Mouse (Mus musculus): ENCODE data around the gene Pyurf.

Pyurf gene

GRCm38 (mm10) chr6:57691467-57692261, at the start of gene Pyurf:
TSS of gene Pyurf (minus strand) at chr6:57692078.
- peaks cover 7% of the 10 kb centered on the region; the same call in 1 of the 2 replicates for H3K4me1 ChIP-seq (replicated peaks; ENCODE audit: low read depth, low read length)
- H3K9me3 ChIP-seq (ENCODE audit: low read length), result peaks cover 5% of the 10 kb centered on the region
- H3K4me3 ChIP-seq (replicated peaks; ENCODE audit: low read length), result peak within 1 kb of the TSS; percentile 82
- TF ChIP-seq NANOG (IDR thresholded peaks at IDR 0.05; ENCODE audit: borderline replicate concordance, low read length), result no peak
- peaks cover 3% of the 10 kb centered on the region for H3K27me3 ChIP-seq (ENCODE audit: insufficient read depth, low read length)
- peaks cover 9% of the 10 kb centered on the region for H3K36me3 ChIP-seq (ENCODE audit: insufficient read depth, low read length)

GRCm38 (mm10) chr6:57721347-57721746, 29.5 kb upstream of the Pyurf start:
- no peaks in the 10 kb centered on the region for H3K27me3 ChIP-seq (ENCODE audit: insufficient read depth, low read length)
- TF ChIP-seq CTCF (conservative IDR thresholded peaks at IDR 0.05; ENCODE audit: low read length) (no peak), NANOG (IDR thresholded peaks at IDR 0.05; ENCODE audit: borderline replicate concordance, low read length) (no peak), POU5F1 (IDR thresholded peaks at IDR 0.05; ENCODE audit: borderline replicate concordance, low read length) (no peak)
- no peak overlapping the region for H3K4me3 ChIP-seq (replicated peaks; ENCODE audit: low read length)
- peaks cover under 1% of the 10 kb centered on the region; the same call in 1 of the 2 replicates for H3K36me3 ChIP-seq (ENCODE audit: insufficient read depth, low read length)
- H3K9me3 ChIP-seq (ENCODE audit: low read length), result no peaks in the 10 kb centered on the region
- H3K4me1 ChIP-seq (replicated peaks; ENCODE audit: low read depth, low read length), result no peaks in the 10 kb centered on the region

- no peaks in the 10 kb centered on the region for H3K4me1 ChIP-seq (replicated peaks; ENCODE audit: low read depth, low read length)
- no peak overlapping the region for H3K4me3 ChIP-seq (replicated peaks; ENCODE audit: low read length)
- TF ChIP-seq NANOG (IDR thresholded peaks at IDR 0.05; ENCODE audit: borderline replicate concordance, low read length) (no peak), CTCF (conservative IDR thresholded peaks at IDR 0.05; ENCODE audit: low read length) (no peak), POU5F1 (IDR thresholded peaks at IDR 0.05; ENCODE audit: borderline replicate concordance, low read length) (no peak)
- no peaks in the 10 kb centered on the region for H3K27me3 ChIP-seq (ENCODE audit: insufficient read depth, low read length)
- no peaks in the 10 kb centered on the region for H3K36me3 ChIP-seq (ENCODE audit: insufficient read depth, low read length)
- no peaks in the 10 kb centered on the region for H3K9me3 ChIP-seq (ENCODE audit: low read length)
These were observed 19.8 kb upstream of the Pyurf start for GRCm38 (mm10) chr6:57711726-57712125.

GRCm38 (mm10) chr6:57706721-57707120, 14.8 kb upstream of the Pyurf start:
- no peak for TF ChIP-seq CTCF (conservative IDR thresholded peaks at IDR 0.05; ENCODE audit: low read length)
- H3K27me3 ChIP-seq (ENCODE audit: insufficient read depth, low read length), result no peaks in the 10 kb centered on the region
- H3K4me1 ChIP-seq (replicated peaks; ENCODE audit: low read depth, low read length), result peaks cover 12% of the 10 kb centered on the region
- no peaks in the 10 kb centered on the region for H3K36me3 ChIP-seq (ENCODE audit: insufficient read depth, low read length)
- H3K4me3 ChIP-seq (replicated peaks; ENCODE audit: low read length), result no peak overlapping the region
- H3K9me3 ChIP-seq (ENCODE audit: low read length), result no peaks in the 10 kb centered on the region

- TF ChIP-seq NANOG (IDR thresholded peaks at IDR 0.05; ENCODE audit: borderline replicate concordance, low read length), result no peak
- TF ChIP-seq CTCF (conservative IDR thresholded peaks at IDR 0.05; ENCODE audit: low read length), result no peak
- no peak for TF ChIP-seq POU5F1 (IDR thresholded peaks at IDR 0.05; ENCODE audit: borderline replicate concordance, low read length)
These were observed 11.8 kb upstream of the Pyurf start for GRCm38 (mm10) chr6:57703703-57704102.

GRCm38 (mm10) chr6:57702743-57703499, 11.0 kb upstream of the Pyurf start:
- TF ChIP-seq NANOG (IDR thresholded peaks at IDR 0.05; ENCODE audit: borderline replicate concordance, low read length) (no peak), CTCF (conservative IDR thresholded peaks at IDR 0.05; ENCODE audit: low read length) (no peak), POU5F1 (IDR thresholded peaks at IDR 0.05; ENCODE audit: borderline replicate concordance, low read length) (no peak)
- no peaks in the 10 kb centered on the region for H3K27me3 ChIP-seq (ENCODE audit: insufficient read depth, low read length)
- H3K9me3 ChIP-seq (ENCODE audit: low read length), result no peaks in the 10 kb centered on the region
- H3K4me3 ChIP-seq (replicated peaks; ENCODE audit: low read length), result peak overlapping the region; percentile 84
- H3K36me3 ChIP-seq (ENCODE audit: insufficient read depth, low read length), result no peaks in the 10 kb centered on the region
- peaks cover 14% of the 10 kb centered on the region for H3K4me1 ChIP-seq (replicated peaks; ENCODE audit: low read depth, low read length)

More at GRCm38 (mm10) chr6:57703703-57704102, 11.8 kb upstream of the Pyurf start:
- no peaks in the 10 kb centered on the region for H3K9me3 ChIP-seq (ENCODE audit: low read length)
- H3K27me3 ChIP-seq (ENCODE audit: insufficient read depth, low read length), result no peaks in the 10 kb centered on the region
- H3K4me1 ChIP-seq (replicated peaks; ENCODE audit: low read depth, low read length), result peaks cover 14% of the 10 kb centered on the region
- peak overlapping the region; percentile 84 for H3K4me3 ChIP-seq (replicated peaks; ENCODE audit: low read length)
- no peaks in the 10 kb centered on the region for H3K36me3 ChIP-seq (ENCODE audit: insufficient read depth, low read length)

GRCm38 (mm10) chr6:57702376-57702742, 10.5 kb upstream of the Pyurf start, which contains the start of gene Lancl2:
TSS of gene Lancl2 (plus strand) at chr6:57702540.
- Histone ChIP-seq H3K36me3 (ENCODE audit: insufficient read depth, low read length) (no peaks in the 10 kb centered on the region), H3K9me3 (ENCODE audit: low read length) (no peaks in the 10 kb centered on the region), H3K4me3 (replicated peaks; ENCODE audit: low read length) (peak within 1 kb of the TSS; percentile 84), H3K27me3 (ENCODE audit: insufficient read depth, low read length) (no peaks in the 10 kb centered on the region), H3K4me1 (replicated peaks; ENCODE audit: low read depth, low read length) (peaks cover 14% of the 10 kb centered on the region)
- TF ChIP-seq POU5F1 (IDR thresholded peaks at IDR 0.05; ENCODE audit: borderline replicate concordance, low read length), result no peak
- TF ChIP-seq CTCF (conservative IDR thresholded peaks at IDR 0.05; ENCODE audit: low read length), result no peak
- TF ChIP-seq NANOG (IDR thresholded peaks at IDR 0.05; ENCODE audit: borderline replicate concordance, low read length), result no peak

GRCm38 (mm10) chr6:57701686-57702085, 9.8 kb upstream of the Pyurf start:
- TF ChIP-seq NANOG (IDR thresholded peaks at IDR 0.05; ENCODE audit: borderline replicate concordance, low read length), result no peak
- no peak for TF ChIP-seq CTCF (conservative IDR thresholded peaks at IDR 0.05; ENCODE audit: low read length)
- no peak for TF ChIP-seq POU5F1 (IDR thresholded peaks at IDR 0.05; ENCODE audit: borderline replicate concordance, low read length)
- no peak overlapping the region for H3K4me3 ChIP-seq (replicated peaks; ENCODE audit: low read length)
- no peaks in the 10 kb centered on the region for H3K36me3 ChIP-seq (ENCODE audit: insufficient read depth, low read length)
- H3K9me3 ChIP-seq (ENCODE audit: low read length), result no peaks in the 10 kb centered on the region
- H3K4me1 ChIP-seq (replicated peaks; ENCODE audit: low read depth, low read length), result peaks cover 14% of the 10 kb centered on the region
- no peaks in the 10 kb centered on the region for H3K27me3 ChIP-seq (ENCODE audit: insufficient read depth, low read length)

Measured in E14TG2a.4 (cell line).